Mouse (Mus musculus) ES-E14 (cell line): ENCODE results near the gene Gm49333. TPM values are rescaled to one million over a fixed set of nuclear protein-coding genes. Genes with fewer than 3 reads are reported as not detected.

Source experiments
- DNase-seq: peaks from one replicate; pipeline ENCODE4 v3.0.0-alpha.2; 2013; ENCODE audit warnings: low read depth, low spot score
- H3K27ac ChIP-seq: 2 replicates; pipeline ENCODE4 v1.5.1; 2012; ENCODE audit warnings: low read depth, mild to moderate bottlenecking, low read length, moderate library complexity, mixed read lengths; ENCODE audit not compliant: poor library complexity, insufficient read depth, severe bottlenecking
- H3K36me3 ChIP-seq: 2 replicates; pipeline ENCODE4 v1.6.1; 2012; ENCODE audit warnings: mild to moderate bottlenecking, low read length, moderate library complexity, mixed read lengths; ENCODE audit not compliant: control insufficient read depth, poor library complexity, insufficient read depth, severe bottlenecking
- H3K4me1 ChIP-seq, 2 experiments: fragments of 150-350 bp in 1 of 2; sonication (generic) in 1 of 2; 2 replicates each; pipeline ENCODE4 v1.6.1; 2012; ENCODE audit warnings: low read length in 2 of 2, mild to moderate bottlenecking in 1 of 2, mixed read lengths in 1 of 2; ENCODE audit not compliant: control insufficient read depth in 2 of 2, insufficient read depth in 2 of 2, poor library complexity in 1 of 2
- H3K4me3 ChIP-seq, 2 experiments: fragments of 150-350 bp in 1 of 2; sonication (generic) in 1 of 2; 2 replicates each; pipeline ENCODE4 v1.5.1; 2012; ENCODE audit warnings: low read length in 2 of 2, low read depth in 1 of 2, mild to moderate bottlenecking in 1 of 2, mixed read lengths in 1 of 2; ENCODE audit not compliant: insufficient read depth in 1 of 2, poor library complexity in 1 of 2, severe bottlenecking in 1 of 2
- H3K9ac ChIP-seq: 2 replicates; pipeline ENCODE4 v1.6.1; 2012; ENCODE audit warnings: low read depth, mild to moderate bottlenecking, low read length, mixed read lengths; ENCODE audit not compliant: poor library complexity, insufficient read depth, severe bottlenecking
- H3K9me3 ChIP-seq: fragments of 150-350 bp; sonication (generic); 2 replicates; pipeline ENCODE4 v1.6.1; 2012; ENCODE audit warnings: low read depth, mild to moderate bottlenecking, low read length; ENCODE audit not compliant: control insufficient read depth, insufficient read depth
- CHD2 ChIP-seq: IDR thresholded peaks from 2 replicates; pipeline ENCODE4 v1.6.1; 2014; ENCODE audit warnings: mild to moderate bottlenecking, low read depth, low read length, inconsistent platforms
- HCFC1 ChIP-seq: IDR thresholded peaks from 2 replicates; pipeline ENCODE4 v1.6.1; 2012; ENCODE audit warnings: low read length, inconsistent platforms, borderline replicate concordance; ENCODE audit not compliant: insufficient read depth
- MAFK ChIP-seq: IDR thresholded peaks from 2 replicates; pipeline ENCODE4 v1.6.1; 2014; ENCODE audit warnings: mild to moderate bottlenecking, low read depth, low read length, inconsistent platforms; ENCODE audit not compliant: insufficient read depth
- ZC3H11A ChIP-seq: IDR thresholded peaks from 2 replicates; pipeline ENCODE4 v1.6.1; 2012; ENCODE audit warnings: low read depth, mild to moderate bottlenecking, inconsistent platforms, low read length, borderline replicate concordance
- ZNF384 ChIP-seq: IDR thresholded peaks from 2 replicates; pipeline ENCODE4 v1.6.1; 2012; ENCODE audit warnings: low read depth, low read length, inconsistent platforms
- in situ Hi-C, 2 experiments: fragments of 600-800 bp; cut with MboI; formaldehyde crosslinking; loops; one replicate each; pipeline ENCODE4 v1.15.1; 2025; ENCODE audit warnings: low sequenced_read_pairs in 2 of 2, inconsistent platforms in 1 of 2; ENCODE audit not compliant: unreplicated experiment in 2 of 2
- total RNA-seq: library from RNA; depleted of rRNA; stranded (reverse); fragments of 300-350 nt; gene quantifications from 2 replicates; pipeline ENCODE4 v1.2.3, GENCODE M21; 2012

The Gm49333 gene
- total RNA-seq, 1 experiment = not detected

GRCm38 (mm10) chr16:20671886-20672285 lies 60.5 kb downstream of the Gm49333 start:
- no peaks in the 10 kb centered on the region for H3K9me3 ChIP-seq
- H3K9ac ChIP-seq = peak overlapping the region; percentile 57; the same call in 1 of the 2 replicates
- in situ Hi-C loops = no loop called here
- H3K27ac ChIP-seq = no peak overlapping the region
- peaks cover 20% of the 10 kb centered on the region for H3K36me3 ChIP-seq
- H3K4me3 ChIP-seq = peak overlapping the region in 1 of 2 experiments; percentile 98; a peak in 2 of 4 replicates
- TF ChIP-seq ZC3H11A (no peak), HCFC1 (no peak), MAFK (no peak), ZNF384 (no peak), CHD2 (no peak)
- H3K4me1 ChIP-seq = peaks cover 0 to 8% of the 10 kb centered on the region in 2 experiments; a peak in 1 of 4 replicates
- DNase-seq = no peak

- in situ Hi-C loops = no loop called here
- H3K36me3 ChIP-seq = peaks cover 23% of the 10 kb centered on the region
- no peak for TF ChIP-seq MAFK
- peak; percentile 71 for TF ChIP-seq HCFC1
- H3K9ac ChIP-seq = peak overlapping the region; percentile 98
- H3K27ac ChIP-seq = peak overlapping the region; percentile 91
- peaks cover 0 to 8% of the 10 kb centered on the region in 2 experiments; a peak in 1 of 4 replicates for H3K4me1 ChIP-seq
- H3K4me3 ChIP-seq = peak overlapping the region; percentile 88 to 98
- DNase-seq = peak; percentile 87
- no peaks in the 10 kb centered on the region for H3K9me3 ChIP-seq
Measured at GRCm38 (mm10) chr16:20672500-20672902, 61.1 kb downstream of the Gm49333 start.

GRCm38 (mm10) chr16:20672965-20673705 lies 61.7 kb downstream of the Gm49333 start:
- H3K36me3 ChIP-seq = peaks cover 29% of the 10 kb centered on the region
- peak overlapping the region; percentile 88 to 98 for H3K4me3 ChIP-seq
- H3K9me3 ChIP-seq = no peaks in the 10 kb centered on the region
- peak overlapping the region; percentile 91 for H3K27ac ChIP-seq
- H3K9ac ChIP-seq = peak overlapping the region; percentile 98
- no peak for TF ChIP-seq ZNF384
- TF ChIP-seq HCFC1 = no peak
- TF ChIP-seq MAFK = no peak
- no peak for DNase-seq
- peaks cover 0 to 8% of the 10 kb centered on the region in 2 experiments; a peak in 1 of 4 replicates for H3K4me1 ChIP-seq
- in situ Hi-C loops = no loop called here

GRCm38 (mm10) chr16:20673706-20674303 lies 62.4 kb downstream of the Gm49333 start:
- peak overlapping the region; percentile 98 for H3K9ac ChIP-seq
- H3K27ac ChIP-seq = peak overlapping the region; percentile 91
- peaks cover 36% of the 10 kb centered on the region for H3K36me3 ChIP-seq
- in situ Hi-C loops = no loop called here
- H3K9me3 ChIP-seq = no peaks in the 10 kb centered on the region
- peak overlapping the region; percentile 88 to 98 for H3K4me3 ChIP-seq
- TF ChIP-seq CHD2 (no peak), ZC3H11A (no peak), ZNF384 (no peak), HCFC1 (no peak), MAFK (no peak)
- H3K4me1 ChIP-seq = peaks cover 0 to 8% of the 10 kb centered on the region in 2 experiments; a peak in 1 of 4 replicates
- DNase-seq = no peak
